Mouse (Mus musculus) cerebellum, adult 2 months (tissue): ENCODE data around the gene Cdh23.

ENCODE experiments used
- CTCF ChIP-seq: fragments of 200-500 bp; IDR thresholded peaks from 2 replicates; pipeline ENCODE4 v1.5.1; 2011; ENCODE audit warnings: low read depth, mild to moderate bottlenecking, control low read depth, low read length, moderate library complexity, borderline replicate concordance; ENCODE audit not compliant: insufficient read depth
- POLR2A ChIP-seq: fragments of 200-500 bp; IDR thresholded peaks from 2 replicates; pipeline ENCODE4 v1.6.1; 2011; ENCODE audit warnings: low read length, control low read depth, borderline replicate concordance; ENCODE audit not compliant: insufficient read depth

GRCm38 (mm10) chr10:60677319-60677718, 19.0 kb downstream of the Cdh23 start:
- no peak for TF ChIP-seq POLR2A
- no peak for TF ChIP-seq CTCF
